Mouse (Mus musculus): ENCODE data around the gene Pstpip1. TPM values are rescaled to one million over a fixed set of nuclear protein-coding genes. Genes with fewer than 3 reads are reported as not detected.

The Pstpip1 gene
- total RNA-seq (2014; rRNA removed) = 0.44 and 1.7 TPM in 2 replicates
- polyA plus RNA-seq (2015; fragmentation: Nextera tagmentation; extraction: Ambion mirVana) = 0.70 and 0.75 TPM in 2 replicates

DNA sequence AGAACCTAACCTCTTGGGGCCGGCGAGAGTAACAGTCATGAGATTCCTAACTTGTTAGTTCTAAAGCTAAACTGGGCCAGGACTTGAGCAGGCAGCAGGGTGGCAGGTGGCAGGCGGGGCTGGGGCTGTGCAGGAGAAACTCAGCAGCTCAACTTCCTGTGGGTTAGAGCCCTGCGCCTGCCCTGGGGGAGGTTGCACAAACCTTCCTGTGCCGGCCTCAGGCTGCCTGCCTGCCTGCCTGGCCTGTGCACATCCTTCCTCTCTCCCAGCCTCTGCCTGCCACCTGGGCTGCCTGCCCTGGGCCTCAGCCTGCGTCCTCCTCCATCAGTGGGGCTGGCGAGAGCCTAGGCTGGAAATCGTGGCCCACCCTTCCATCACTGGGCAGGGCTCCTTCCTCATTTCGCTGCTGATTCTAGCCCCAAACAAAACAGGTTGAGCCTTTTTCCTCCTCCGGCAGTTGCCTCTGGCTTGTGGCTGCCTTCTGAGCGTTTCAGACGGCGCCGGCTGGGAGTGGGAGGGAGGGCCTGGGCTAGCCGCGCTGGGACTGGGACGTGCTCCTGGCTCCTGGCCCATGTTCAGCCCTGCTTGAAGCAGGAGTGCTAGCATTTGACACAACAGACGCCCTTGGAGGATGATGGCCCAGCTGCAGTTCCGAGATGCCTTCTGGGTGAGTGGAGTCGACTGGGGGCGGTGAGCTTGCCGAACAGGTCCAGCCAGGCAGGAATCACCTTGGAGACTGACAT is at the start of gene Pstpip1:
Pstpip1 (plus strand) TSS at position 185 of the 743 bp plus-strand sequence.
- peak; percentile 78 for DNase-seq (ENCODE audit: low spot score)
- H3K4me1 ChIP-seq (ENCODE audit: insufficient read depth, low read length) = no peaks in the 10 kb centered on the region
- H3K27me3 ChIP-seq (ENCODE audit: insufficient read depth, low read length) = no peaks in the 10 kb centered on the region
- ATAC-seq (ENCODE audit: low FRiP score) = peak; percentile 84
- no peaks in the 10 kb centered on the region for H3K9me3 ChIP-seq (ENCODE audit: low read length)
- 39% methylated on average over 22 of the region's 22 CpGs for WGBS
- TF ChIP-seq CTCF (IDR thresholded peaks at IDR 0.05) = no peak
- H3K36me3 ChIP-seq (ENCODE audit: insufficient read depth, low read length) = no peaks in the 10 kb centered on the region
- peak within 1 kb of the TSS; percentile 14 for H3K27ac ChIP-seq (ENCODE audit: low read depth, low read length)
- H3K9ac ChIP-seq (replicated peaks; ENCODE audit: low read length, poor library complexity, severe bottlenecking) = peak within 1 kb of the TSS; percentile 29; the same call in 1 of the 2 replicates
- H3K4me2 ChIP-seq (ENCODE audit: low read depth, low read length, poor library complexity, severe bottlenecking) = no peak within 1 kb of the TSS
- H3K4me3 ChIP-seq (ENCODE audit: low read depth, low read length) = no peak within 1 kb of the TSS

DNA sequence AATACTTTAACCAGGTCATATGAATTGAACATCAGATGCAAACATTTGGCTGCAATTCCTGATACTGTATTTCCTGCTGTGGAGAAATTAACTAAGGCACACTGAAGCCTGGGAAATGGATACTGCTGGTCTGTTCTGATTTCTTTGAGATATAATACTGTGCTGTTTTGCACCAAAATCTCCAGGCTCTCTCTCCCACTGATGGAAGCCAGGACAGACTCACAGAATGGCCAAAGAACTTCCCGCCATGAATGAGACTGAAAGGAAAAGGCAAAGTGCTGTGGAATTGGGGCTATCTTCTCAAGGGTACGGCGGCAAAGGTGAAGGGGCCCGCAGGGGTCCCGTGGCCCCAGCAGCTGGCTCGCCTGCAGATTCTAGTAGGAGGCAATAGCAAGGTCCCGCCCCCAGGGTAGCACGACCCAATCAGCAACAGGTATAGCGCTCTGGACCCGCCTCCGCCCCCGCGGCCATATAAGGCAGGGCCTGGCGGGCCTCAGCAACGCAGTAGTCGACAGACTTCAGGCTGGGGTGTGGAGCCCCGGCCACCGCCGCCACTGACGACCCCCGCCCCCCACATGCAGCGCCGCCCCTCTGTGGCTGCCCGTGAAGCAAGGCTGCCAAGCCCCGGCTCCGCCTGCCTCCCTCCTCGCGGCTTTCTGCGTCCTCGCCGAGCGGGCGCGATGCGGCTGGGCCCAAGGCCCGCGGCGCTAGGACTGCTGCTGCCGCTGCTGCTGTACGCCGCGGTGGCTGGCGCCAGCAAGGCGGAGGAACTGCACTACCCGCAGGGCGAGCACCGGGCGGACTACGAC is 48.2 kb upstream of the Pstpip1 start, which contains the start of gene Rcn2:
Rcn2 (plus strand) TSS at position 474 of the 809 bp plus-strand sequence.
- no peaks in the 10 kb centered on the region; the same call in 1 of the 2 replicates for H3K36me3 ChIP-seq (ENCODE audit: insufficient read depth, low read length)
- peak; percentile 100 for ATAC-seq (ENCODE audit: low FRiP score)
- no peaks in the 10 kb centered on the region for H3K27me3 ChIP-seq (ENCODE audit: insufficient read depth, low read length)
- peak; percentile 40 for TF ChIP-seq CTCF (IDR thresholded peaks at IDR 0.05)
- peak within 1 kb of the TSS; percentile 57 for H3K4me2 ChIP-seq (ENCODE audit: low read depth, low read length, poor library complexity, severe bottlenecking)
- H3K27ac ChIP-seq (ENCODE audit: low read depth, low read length) = peak within 1 kb of the TSS; percentile 97
- peaks cover 14% of the 10 kb centered on the region for H3K4me1 ChIP-seq (ENCODE audit: insufficient read depth, low read length)
- peak within 1 kb of the TSS; percentile 83 for H3K4me3 ChIP-seq (ENCODE audit: low read depth, low read length)
- peak within 1 kb of the TSS; percentile 99 for H3K9ac ChIP-seq (replicated peaks; ENCODE audit: low read length, poor library complexity, severe bottlenecking)
- peak; percentile 97 for DNase-seq (ENCODE audit: low spot score)
- no peaks in the 10 kb centered on the region for H3K9me3 ChIP-seq (ENCODE audit: low read length)
- WGBS = under 1% methylated on average over 41 of the region's 49 CpGs

DNA sequence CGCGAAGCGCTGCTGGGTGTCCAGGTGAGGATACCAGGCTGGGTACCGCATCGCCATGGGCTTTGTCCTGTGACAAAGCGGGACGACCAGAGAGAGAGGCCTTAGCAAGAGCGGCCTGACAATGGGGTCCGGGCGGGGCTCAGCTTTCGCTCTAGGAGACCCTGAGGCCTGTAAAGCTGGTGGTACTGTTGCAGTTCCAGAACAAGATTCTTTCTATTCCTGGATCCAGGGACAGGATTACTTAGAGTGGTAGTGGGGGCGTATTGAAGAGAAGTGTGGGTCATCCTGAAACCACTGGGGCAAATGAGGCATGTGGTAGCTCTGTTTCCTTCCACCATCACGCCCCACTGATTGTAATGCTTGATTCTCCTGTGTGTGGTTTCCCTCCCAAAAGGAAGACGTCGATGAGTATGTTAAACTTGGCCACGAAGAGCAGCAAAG is 47.6 kb upstream of the Pstpip1 start:
- H3K27ac ChIP-seq (ENCODE audit: low read depth, low read length) = peak overlapping the region; percentile 97
- H3K27me3 ChIP-seq (ENCODE audit: insufficient read depth, low read length) = no peaks in the 10 kb centered on the region
- WGBS = under 1% methylated on average over 16 of the region's 16 CpGs
- H3K4me1 ChIP-seq (ENCODE audit: insufficient read depth, low read length) = peaks cover 14% of the 10 kb centered on the region
- peak overlapping the region; percentile 57 for H3K4me2 ChIP-seq (ENCODE audit: low read depth, low read length, poor library complexity, severe bottlenecking)
- peak overlapping the region; percentile 83 for H3K4me3 ChIP-seq (ENCODE audit: low read depth, low read length)
- H3K9ac ChIP-seq (replicated peaks; ENCODE audit: low read length, poor library complexity, severe bottlenecking) = peak overlapping the region; percentile 99
- peak; percentile 76; the same call in 1 of the 2 replicates for ATAC-seq (ENCODE audit: low FRiP score)
- DNase-seq (ENCODE audit: low spot score) = peak; percentile 65
- H3K9me3 ChIP-seq (ENCODE audit: low read length) = no peaks in the 10 kb centered on the region
- TF ChIP-seq CTCF (IDR thresholded peaks at IDR 0.05) = no peak
- no peaks in the 10 kb centered on the region; the same call in 1 of the 2 replicates for H3K36me3 ChIP-seq (ENCODE audit: insufficient read depth, low read length)

DNA sequence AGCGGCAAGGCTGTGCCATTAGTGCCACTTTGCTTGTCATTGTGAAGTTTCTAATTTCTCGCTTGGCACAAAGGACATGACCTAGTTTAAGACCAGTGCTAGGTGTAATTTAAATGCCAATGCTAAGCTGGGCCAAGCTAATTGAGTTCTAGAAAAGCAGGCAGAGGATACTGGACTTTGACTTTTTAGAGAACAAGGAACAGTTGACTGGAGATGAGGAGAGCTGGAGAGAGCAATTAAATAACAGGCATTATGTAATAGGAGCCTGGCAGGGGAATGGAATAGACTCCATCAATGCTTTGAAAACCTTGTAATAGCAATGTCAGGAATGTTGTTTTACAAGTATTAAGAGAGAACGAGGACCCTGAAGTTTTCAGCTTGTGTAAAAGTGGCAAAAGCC is 36.0 kb upstream of the Pstpip1 start:
- H3K4me3 ChIP-seq (ENCODE audit: low read depth, low read length) = no peak overlapping the region
- peaks cover 18% of the 10 kb centered on the region; the same call in 1 of the 2 replicates for H3K36me3 ChIP-seq (ENCODE audit: insufficient read depth, low read length)
- H3K4me2 ChIP-seq (ENCODE audit: low read depth, low read length, poor library complexity, severe bottlenecking) = no peak overlapping the region
- TF ChIP-seq CTCF (IDR thresholded peaks at IDR 0.05) = no peak
- ATAC-seq (ENCODE audit: low FRiP score) = no peak
- H3K27ac ChIP-seq (ENCODE audit: low read depth, low read length) = no peak overlapping the region
- peak; percentile 50 for DNase-seq (ENCODE audit: low spot score)
- no peaks in the 10 kb centered on the region for H3K27me3 ChIP-seq (ENCODE audit: insufficient read depth, low read length)
- 88% methylated on average over 3 of the region's 3 CpGs for WGBS
- no peak overlapping the region for H3K9ac ChIP-seq (replicated peaks; ENCODE audit: low read length, poor library complexity, severe bottlenecking)
- no peaks in the 10 kb centered on the region for H3K4me1 ChIP-seq (ENCODE audit: insufficient read depth, low read length)
- H3K9me3 ChIP-seq (ENCODE audit: low read length) = no peaks in the 10 kb centered on the region

DNA sequence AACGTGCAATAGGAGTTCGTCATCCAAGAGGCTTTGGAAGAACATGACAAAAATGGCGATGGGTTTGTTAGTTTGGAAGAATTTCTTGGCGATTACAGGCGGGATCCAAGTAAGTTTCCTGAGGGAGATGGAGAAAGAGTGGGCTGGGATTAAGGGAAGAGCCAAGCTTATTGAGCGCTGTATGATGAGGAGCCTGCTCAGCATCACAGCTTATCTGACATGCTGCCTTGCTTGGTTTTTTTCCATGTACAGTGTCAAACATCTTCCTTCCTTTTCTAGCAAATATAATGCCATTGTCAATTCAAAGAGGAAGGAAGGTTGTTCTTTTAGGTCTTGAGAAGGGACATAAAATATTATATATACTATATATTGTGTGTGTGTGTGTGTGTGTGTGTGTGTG is 33.6 kb upstream of the Pstpip1 start:
- ATAC-seq (ENCODE audit: low FRiP score) = no peak
- peaks cover 39% of the 10 kb centered on the region for H3K36me3 ChIP-seq (ENCODE audit: insufficient read depth, low read length)
- no peaks in the 10 kb centered on the region for H3K27me3 ChIP-seq (ENCODE audit: insufficient read depth, low read length)
- no peaks in the 10 kb centered on the region for H3K4me1 ChIP-seq (ENCODE audit: insufficient read depth, low read length)
- no peak overlapping the region for H3K9ac ChIP-seq (replicated peaks; ENCODE audit: low read length, poor library complexity, severe bottlenecking)
- H3K4me3 ChIP-seq (ENCODE audit: low read depth, low read length) = no peak overlapping the region
- H3K4me2 ChIP-seq (ENCODE audit: low read depth, low read length, poor library complexity, severe bottlenecking) = no peak overlapping the region
- no peak for TF ChIP-seq CTCF (IDR thresholded peaks at IDR 0.05)
- no peak overlapping the region for H3K27ac ChIP-seq (ENCODE audit: low read depth, low read length)
- no peak for DNase-seq (ENCODE audit: low spot score)
- no peaks in the 10 kb centered on the region for H3K9me3 ChIP-seq (ENCODE audit: low read length)
- WGBS = 95% methylated on average over 6 of the region's 6 CpGs
